Mouse (Mus musculus): ENCODE data around the gene Fam171a1.

DNA sequence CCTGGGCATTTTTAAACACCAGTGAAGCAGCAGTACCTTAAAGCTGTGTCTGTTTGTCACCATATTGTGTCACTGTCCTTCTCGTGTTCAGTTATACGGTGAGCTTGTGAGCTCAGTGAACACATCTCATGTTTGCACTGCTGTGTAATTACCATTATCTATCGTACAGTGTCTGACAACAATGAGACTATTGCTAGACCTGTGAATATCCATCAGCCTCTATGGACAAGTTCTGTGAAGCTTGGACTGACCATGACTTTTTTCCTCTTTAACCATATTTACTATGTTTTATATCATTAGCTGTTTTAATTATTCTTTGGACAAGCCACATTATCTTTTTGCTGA lies 55.4 kb downstream of the Fam171a1 start:
- TF ChIP-seq CTCF (IDR thresholded peaks at IDR 0.05; ENCODE audit: control insufficient read depth, insufficient read depth, low read length) (no peak), POLR2A (IDR thresholded peaks at IDR 0.05; ENCODE audit: borderline replicate concordance, control insufficient read depth, low read depth, low read length) (no peak)

Data from bone marrow, adult 2 months (tissue).